Mouse (Mus musculus) thymus, postnatal 14 days (tissue): ENCODE data around the gene Rtcb.

Experiments used
- DNase-seq: peaks from one replicate; pipeline ENCODE4 v3.0.0; 2021

Gene Rtcb

DNA sequence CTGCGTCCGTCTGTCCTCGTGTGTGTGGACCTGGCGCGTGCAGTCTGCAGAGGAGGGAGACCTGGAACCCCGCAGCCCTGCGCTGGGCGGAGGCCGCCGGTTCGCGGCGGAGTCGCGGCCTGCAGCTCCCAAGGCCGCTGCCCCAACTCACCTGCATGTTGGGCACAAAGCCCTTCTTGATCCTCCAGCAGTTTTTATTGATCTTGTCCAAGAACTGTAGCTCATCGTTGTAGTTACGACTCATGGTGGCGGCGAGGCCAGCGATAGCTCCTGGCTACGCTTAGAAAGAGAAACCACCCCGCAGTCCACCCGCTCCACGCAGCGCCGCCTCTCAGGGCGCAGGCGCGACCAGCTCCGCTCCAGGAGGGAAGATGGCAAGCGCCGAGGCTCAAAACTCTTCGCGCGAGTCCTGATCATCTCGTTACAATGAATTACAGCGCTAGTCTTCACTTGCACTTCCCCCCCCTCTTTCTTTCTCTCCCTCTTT is at the start of gene Rtcb:
Rtcb (minus strand) TSS at position 360 of the 487 bp plus-strand sequence.
- peak; percentile 98 for DNase-seq

DNA sequence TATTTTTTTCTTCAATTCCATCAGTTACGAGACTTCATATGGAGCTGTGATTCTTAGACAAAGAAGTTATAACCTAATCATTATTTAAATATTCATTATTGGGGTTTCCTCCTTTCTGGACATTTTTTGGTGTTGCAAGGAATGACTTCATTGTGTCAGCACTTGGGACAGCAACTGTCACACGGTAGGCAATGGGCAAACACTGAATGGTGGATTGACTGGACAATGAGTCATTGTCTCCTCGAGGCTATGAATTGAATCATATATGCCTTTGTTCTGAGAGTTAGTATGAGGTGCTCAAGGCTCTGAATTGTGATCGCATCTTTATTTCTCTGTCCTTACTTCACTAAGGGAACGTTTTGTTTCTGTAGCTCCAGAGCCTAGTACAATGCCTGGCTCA is 48.8 kb upstream of the Rtcb start:
- no peak for DNase-seq

DNA sequence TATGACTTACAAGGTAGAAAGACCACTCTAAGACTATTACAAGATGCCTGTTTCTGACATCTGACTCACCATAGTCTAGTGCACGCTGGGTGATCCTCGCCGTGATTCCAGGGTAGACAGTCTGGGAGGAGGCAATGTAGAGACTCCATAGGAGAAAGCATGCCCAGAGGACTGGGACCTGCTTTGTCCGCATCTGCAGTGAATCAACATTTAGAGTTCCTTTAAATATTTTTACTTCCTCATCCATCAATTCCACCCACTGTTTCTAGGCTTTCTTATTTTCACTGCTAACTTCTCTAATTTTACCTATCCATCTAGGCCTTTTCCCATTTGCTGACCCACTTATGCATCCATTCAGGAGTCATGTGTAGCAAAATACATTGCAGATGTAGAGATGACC is 42.8 kb upstream of the Rtcb start:
- DNase-seq: no peak

DNA sequence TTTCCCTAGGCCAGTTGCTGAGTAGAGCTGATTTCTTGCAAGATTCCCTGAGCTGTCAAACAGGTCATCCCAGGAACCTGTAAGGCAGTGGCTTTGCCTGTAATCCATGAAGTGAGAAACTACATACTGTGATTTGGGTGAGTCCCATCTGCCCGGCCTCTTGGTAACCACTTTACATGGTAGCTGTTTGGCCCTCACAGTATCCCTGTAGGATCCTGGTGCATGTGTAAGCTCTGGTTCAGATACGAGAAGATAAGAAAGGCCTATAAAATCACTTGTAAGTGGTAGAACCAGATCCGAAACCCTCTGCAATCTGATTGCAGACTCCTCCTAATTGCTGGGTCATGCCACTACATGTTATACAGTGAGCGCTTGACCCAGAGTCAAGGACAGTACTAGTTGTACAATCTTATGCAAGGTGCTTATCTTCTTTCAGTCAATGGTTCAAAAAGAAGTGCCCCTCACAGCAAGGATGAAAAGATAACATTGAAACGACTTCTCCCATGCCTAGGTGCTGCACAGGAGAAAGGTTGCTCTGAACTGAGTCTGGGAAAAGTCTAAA is 37.0 kb upstream of the Rtcb start:
- DNase-seq: no peak

DNA sequence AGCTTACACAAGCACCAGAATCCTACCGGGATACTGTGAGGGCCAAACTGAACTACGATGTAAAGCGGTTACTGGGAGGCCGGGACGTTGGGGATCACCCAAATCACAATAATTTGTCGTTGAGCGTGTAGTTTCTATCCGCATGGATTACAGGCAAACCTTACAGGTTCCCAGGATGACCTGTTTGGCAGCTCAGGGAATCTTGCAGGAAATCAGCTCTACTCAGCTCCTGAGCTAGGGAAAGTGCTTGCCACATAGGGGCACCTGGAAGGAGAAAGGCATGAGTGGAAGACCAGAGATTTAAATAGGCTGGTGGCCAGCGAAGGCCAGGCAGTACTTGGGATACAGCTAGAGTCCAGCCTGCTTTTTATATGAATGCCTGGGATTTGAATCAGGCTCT is 36.2 kb upstream of the Rtcb start:
- no peak for DNase-seq

DNA sequence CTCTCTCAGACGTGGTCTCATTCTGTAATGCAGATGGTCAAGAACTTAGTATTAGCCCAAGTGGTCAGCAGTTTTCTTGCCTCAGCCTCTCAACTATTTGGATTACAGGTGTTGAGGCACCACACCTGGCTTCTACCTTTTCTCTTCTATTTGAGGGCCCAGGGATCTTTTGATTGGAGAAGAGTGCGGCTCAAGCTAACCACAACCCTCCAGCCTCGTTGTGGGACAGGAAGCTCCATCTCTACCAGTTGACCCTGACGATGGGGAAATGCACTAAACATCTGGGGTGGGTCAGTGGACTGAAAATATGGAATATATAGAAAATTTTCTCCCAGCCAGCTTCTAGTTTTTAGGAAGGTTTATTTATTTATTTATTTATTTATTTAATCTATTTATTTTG is 34.8 kb upstream of the Rtcb start:
- no peak for DNase-seq

DNA sequence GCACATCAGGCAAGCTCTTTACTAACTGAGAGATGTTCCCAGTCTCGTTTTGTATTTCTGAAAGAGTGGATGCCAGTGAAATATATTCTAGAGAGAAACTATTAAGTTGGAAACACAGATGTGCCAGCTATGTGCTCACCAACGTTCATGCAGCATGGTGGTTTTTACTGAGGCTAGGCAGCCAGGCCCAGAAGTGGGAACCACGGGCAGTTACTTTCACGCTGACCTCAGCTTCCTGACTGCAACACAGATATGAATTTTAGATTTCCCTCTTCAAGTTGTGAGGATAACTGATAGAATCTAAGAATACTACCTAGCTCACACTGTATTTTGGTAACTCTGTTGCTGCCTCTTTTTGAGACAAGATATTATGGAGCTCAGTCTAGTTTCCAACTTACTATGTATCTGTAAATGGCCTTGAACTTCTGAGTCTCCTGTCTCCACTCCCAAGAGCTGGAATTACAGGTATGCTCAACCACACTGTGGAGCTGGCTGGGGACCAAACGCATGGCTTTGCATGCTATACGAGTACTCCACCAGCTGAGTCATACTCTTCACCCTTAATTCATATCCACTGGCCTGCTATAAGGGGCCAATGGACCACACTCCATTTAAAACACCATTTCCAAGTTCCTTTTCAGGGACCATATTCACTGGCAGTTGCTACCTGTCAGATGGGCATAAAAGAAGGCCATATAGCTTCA is 31.9 kb upstream of the Rtcb start:
- no peak for DNase-seq

DNA sequence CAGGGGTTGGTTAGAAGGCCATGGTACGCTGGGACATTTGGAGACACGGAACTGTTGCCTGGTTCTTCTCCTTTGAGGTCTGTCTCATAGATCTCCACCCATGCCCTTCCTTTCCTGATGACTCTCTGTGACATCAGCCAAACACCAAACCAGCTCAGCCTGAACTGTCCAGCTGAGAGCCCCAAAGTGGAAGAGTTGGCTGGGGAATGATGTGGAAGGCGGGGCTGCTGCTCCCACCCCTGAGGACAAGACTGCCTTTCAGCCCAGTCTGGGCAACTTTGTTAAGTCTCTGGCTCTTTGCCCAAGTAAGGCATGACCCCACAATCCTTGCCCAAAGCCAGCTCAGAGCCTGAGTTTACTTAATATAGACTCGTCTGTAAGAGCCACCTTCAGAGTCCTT is 15.3 kb upstream of the Rtcb start:
- DNase-seq: no peak

DNA sequence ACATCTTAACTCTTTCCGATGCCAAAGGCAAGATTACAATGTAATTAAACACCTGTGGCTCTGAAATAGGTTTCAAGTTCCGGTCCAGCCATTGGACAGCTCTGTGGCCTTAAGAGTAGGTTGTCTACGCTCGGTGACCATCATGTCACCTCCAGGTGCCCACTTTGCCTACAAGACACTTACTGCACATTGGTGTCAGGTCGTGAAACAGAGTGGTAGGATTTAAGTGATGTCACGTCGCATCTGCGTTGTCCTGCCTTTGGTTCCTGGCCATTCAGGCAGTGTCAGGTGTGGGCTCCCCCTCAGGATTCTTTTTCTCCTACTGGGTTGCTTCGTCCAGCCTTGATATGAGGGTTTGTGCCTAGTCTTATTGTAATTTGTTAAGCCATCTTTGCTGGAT is 14.2 kb upstream of the Rtcb start:
- DNase-seq: no peak

DNA sequence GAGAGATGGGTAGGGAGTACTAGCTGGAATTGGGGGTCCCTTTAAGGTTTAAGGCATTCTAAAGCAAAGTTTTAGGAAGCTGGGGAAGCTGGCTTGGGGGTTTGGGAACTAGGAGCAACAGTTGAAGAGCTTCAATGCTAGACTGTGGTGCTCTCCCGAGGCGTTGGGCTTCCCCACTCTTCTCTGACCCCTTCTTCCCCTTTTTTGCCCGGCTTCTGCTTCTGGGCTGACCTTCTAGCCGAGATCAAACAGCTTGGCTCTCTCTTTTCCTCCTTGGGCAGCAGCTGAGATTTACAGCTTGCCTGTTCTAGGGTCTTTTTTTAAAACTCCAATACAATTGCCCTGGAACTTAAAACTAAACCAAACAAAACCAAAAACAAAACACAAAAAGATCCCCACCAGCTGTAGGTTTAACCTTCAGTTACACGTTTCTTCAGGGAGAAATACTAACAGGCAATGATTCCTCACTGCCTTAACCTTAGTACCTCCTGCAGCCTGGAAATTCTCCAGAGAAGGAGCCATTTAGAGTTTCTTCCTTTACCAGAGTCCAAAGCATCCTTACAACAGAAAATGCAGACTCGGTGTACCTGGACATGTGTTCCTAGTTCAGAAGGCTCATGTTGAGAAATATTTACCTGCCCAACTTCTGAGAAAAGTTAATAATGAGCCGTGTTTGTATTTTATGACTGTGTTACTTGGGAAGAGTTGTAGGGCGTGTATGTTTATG is 12.4 kb upstream of the Rtcb start:
- no peak for DNase-seq

DNA sequence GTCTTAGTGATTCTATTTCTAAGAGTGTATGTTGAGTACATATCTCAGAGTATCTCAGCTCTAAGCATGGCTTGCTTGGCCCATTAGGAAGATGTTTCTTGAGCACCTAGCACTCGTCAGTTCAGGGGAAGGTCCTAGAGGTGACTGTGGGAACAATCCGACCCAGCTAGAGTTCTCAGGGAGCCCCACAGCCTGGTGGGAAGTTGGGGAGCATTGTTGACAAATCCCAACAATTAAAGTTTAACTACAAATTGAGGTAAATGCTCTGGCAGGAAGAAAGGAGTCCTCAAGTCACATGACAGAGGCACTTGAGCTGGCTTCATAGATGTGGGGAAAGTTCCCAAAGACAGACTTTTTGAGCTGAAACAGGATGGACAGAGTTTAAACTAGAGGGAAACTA is 11.1 kb upstream of the Rtcb start:
- no peak for DNase-seq

DNA sequence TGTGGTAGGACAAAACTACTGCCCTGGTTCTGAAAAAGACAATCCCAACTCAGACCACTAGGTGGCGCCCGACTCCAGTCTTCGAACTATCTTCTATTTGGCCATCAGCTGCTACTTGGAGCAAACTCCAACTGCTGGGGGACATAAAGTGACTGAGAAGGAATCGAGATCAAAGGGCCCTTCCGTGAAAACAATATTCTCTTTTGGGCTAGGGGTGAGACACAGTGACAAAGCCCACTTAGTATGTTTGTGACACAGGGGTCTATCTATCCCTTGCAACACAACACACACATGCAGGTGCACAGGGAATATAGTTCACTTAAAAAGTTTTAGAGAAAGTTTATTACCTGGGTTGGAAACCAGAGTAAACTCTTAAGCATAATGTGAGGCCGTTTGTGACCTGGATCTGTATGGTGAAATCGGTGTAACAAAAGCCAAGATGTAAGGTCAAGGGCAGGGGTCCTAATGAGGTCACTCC is 10.6 kb upstream of the Rtcb start:
- peak; percentile 74 for DNase-seq

DNA sequence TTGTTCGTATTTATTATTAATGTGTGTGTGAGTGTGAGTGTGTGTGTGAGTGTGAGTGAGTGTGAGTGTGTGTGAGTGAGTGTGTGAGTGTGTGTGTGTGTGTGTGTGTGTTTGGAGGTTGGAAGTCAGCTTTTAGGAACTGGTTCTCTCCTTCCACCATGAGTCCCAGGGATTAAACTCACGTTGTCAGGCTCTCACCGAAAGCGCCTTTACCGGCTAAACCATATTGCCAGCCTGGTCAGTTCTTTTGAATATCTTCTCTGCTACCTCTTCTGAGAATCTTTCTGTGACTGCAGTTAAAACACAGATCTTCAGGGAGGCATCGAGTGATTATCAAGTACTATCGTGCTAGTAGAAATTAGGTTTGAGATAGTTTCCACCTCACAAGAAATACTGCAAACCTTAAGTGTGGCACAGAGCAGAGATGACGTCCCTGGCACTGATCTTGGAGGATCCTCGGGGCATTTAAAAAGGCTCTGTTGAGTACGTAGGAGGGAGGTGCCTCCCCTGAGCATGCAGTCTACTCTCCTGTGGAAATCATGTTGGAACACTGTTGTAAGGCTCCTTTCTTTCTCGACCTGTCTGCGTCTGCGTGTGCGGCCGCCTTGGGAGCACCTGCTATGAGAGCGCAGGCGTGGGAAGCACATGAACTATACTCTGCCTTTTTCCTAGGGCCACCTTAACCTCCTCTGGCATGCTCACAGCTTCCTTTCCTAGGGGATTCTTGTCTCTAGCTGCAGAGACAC is 10.0 kb upstream of the Rtcb start:
- no peak for DNase-seq

DNA sequence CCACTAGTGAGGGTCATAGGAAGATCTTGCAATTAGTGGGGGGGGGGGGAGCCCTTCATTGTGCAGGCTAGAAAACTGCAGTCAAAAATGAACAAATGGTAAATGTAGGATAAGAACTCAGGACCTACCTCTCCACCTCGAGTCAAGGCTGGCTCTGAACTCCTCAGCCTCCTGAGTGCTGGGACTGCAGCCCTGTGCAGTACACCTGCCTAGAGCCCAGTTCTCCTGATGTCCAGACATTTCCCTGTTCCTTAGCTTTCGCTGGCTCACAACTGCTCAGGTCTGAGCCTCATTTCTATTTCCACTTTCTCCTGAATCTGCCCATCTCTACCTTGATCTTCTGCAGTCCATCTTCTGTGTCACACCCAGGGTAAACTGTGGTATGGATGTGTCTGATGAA is 8.9 kb upstream of the Rtcb start:
- DNase-seq: no peak

DNA sequence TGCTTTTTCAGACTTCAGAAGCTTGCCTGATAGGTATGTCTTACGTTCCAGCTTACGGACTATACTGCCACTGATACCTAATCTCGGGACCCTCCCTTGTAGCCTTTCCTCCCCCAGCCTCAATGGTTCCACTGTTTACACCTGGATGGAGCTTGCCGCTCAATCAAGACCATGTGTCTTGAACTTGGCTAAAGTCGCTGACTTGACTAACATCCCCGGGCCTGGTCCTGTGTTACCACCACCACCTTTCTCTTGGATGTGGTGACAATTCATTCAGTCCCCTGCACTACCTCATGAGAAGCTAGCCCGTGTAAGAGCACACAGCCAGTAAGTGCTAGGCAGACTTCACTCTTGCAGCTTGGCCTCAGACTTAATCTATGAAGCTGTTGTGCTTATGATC is 6.7 kb upstream of the Rtcb start:
- no peak for DNase-seq

DNA sequence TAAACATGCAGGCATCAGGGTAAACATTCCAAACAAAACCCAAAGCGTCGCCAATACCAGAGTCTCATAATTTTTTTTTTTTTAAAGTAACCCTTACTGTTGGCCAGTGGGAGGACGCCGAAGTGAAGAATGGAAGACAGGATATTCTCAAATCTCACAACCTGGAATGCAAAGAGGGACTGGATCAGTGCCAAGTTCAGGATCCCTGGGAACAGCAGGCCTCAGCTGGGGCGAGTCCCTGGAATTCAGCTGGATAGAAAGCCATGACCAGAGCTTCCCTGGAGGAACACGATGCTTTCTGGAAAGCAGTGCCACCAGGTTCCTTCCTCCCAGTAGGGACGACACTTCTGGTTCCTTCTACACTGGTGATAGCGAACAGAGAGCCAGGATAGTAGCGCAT is 5.3 kb upstream of the Rtcb start:
- DNase-seq: no peak

DNA sequence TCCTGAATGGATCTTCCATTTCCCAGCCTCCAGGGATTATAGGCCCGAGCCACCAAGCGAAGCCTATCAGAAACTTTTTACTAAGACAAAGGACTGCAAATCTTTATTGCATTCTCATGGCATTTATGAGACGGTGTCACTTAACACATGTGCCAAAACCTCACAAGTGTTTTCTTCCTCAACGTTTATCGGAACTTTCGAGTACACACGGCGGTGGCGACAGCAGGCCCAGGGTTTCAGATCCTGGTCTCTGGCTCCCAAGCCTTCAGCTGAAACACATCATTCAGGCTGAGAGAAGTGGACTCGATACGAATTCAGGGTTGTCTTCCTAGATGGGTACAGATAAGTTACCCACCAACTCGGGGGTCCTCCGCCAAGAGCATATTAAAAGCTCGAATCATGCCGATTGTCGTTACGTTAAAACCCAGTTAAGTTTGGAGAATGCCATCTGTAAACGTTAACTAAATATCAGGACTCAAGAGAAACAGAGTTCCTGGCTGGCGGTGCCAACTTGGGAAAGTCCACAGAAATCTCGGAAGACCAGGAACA is 678 bp downstream of the Rtcb start:
- DNase-seq: no peak

DNA sequence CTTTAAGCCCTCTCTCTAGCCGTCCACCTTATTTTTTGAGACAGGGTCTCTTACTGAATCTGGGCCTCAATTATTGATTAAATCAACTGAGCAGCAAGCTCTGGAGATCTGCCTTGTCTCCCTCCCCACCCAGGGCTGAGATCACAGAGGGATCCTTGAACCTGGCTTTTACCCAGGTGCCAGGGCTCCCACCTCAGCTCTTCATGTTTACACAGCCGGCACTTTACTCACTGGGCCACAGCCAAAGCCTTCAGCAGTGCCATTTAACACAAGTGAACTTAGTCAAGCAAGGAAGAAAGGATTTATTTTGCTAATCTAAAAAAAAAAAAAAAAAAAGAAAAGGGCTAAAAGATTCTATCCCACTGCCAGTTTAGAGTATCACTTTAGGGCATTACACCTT is 3.2 kb downstream of the Rtcb start:
- DNase-seq: no peak

DNA sequence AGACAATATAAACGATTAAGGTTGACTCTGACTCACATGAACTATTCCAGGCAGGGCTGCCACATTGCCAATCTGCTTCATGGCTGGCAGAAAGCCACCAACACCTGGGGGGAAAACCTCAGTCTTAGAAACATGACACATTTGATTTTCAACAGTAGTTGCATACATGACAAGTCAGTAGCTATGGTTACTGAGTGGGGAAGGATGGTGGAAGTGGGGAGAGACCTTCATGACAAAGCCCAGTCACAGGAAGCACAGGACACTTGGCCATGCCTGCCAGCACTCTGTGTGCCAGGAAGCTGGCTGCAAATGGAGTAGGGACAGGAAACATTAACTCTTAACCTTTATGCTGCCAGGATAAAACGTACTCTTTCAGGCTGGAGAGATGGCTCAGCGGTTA is 4.2 kb downstream of the Rtcb start:
- no peak for DNase-seq

DNA sequence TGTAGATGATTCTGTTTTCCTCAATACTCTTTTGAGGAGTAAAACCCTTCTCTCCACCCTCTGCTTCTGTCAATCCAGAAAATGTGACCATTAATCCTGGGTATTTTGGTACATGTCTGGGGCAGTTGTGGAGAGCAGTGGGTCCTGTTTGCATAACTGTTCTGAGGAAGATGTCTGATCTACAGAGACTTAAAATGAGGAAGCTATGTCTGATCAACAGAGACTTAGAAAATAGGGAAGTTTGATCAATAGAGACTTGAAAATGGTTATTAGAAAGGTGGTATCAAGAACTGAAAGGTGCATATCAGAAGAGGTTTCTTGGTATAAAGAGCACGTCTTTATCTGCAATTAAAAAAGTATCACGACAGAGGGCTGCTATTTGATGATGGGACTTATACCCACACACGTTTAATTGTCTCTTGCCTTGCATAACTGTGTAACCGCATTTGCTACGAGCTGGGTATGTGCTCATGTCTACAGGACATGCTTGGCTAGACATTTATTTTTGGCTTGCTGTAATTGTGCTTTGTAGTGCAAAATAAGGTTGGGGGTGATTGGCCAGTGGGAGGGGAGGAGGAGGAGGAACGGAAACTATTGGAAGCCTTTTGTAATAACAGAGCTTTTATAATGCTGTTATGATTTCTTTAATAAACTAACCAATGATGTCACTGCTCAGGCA is 5.7 kb downstream of the Rtcb start:
- DNase-seq: no peak

DNA sequence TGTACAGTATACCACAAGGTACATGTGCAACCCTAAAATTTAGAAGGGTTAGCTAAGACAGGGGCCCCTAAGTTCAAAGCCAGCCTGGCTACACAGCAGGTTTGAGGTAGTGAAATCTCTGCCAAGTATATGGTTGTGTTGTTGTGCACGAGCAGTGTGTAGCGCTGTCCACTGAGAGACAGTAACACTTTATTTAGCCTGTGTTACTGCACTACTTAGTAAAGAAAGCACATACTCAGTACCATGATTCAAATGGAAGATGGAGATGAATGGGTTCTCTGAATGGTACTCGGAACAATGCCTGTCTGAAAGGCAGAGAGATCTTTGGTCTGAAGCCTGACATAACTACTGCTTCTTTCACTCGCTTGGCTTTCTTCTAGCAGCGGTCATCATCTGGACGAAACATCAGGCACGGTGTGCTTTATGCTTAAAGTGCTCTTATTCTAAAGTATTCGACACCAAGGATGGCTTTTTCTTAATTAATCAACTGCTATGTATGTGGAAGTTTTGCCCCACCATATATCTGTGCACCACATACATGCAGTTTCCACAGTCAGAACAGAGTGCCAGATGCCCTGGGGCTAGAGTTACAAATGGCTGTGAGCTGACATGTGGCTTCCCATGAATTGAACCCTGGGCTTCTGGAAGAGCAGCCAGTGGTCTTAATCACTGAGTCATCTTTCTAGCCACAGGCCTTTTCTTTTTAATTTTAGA is 9.0 kb downstream of the Rtcb start:
- DNase-seq: no peak
